Mouse (Mus musculus) adrenal gland, adult 2 months (tissue): ENCODE data around the gene Ddx41. TPM values are rescaled to one million over a fixed set of nuclear protein-coding genes. Genes with fewer than 3 reads are reported as not detected.
A peak's percentile ranks its signal among the peaks of the same experiment; 100 is the strongest.

Experiments used
- DNase-seq: peaks from one replicate; pipeline ENCODE4 v3.0.0; 2021
- polyA plus RNA-seq: library from polyadenylated mRNA; depleted of rRNA; stranded (reverse); fragments of >200 nt; gene quantifications from 2 replicates; pipeline ENCODE4 v1.2.3, GENCODE M21; 2012
- total RNA-seq, 2 experiments: library from RNA; stranded (reverse); gene quantifications; 2 replicates each; pipeline ENCODE4 v1.2.3; 2021

The Ddx41 gene
- total and polyA plus RNA-seq, 3 experiments: 44.6 to 56.6 (median 53.4) TPM

- DNase-seq: no peak
These were observed 28.6 kb downstream of the Ddx41 start for GRCm38 (mm10) chr13:55507877-55508276.

- DNase-seq: peak; percentile 28
These were observed 29.8 kb downstream of the Ddx41 start for GRCm38 (mm10) chr13:55506697-55507096.

GRCm38 (mm10) chr13:55505810-55506209 is 30.6 kb downstream of the Ddx41 start:
- no peak for DNase-seq

GRCm38 (mm10) chr13:55504390-55504789 is 32.1 kb downstream of the Ddx41 start:
- DNase-seq: no peak

- DNase-seq: no peak
These were observed 34.1 kb downstream of the Ddx41 start for GRCm38 (mm10) chr13:55502405-55502804.

GRCm38 (mm10) chr13:55500575-55500974 is 35.9 kb downstream of the Ddx41 start:
- DNase-seq: no peak

- DNase-seq: no peak
These were observed 37.6 kb downstream of the Ddx41 start for GRCm38 (mm10) chr13:55498906-55499305.

GRCm38 (mm10) chr13:55496661-55497060 is 39.8 kb downstream of the Ddx41 start:
- no peak for DNase-seq

GRCm38 (mm10) chr13:55495702-55496101 is 40.8 kb downstream of the Ddx41 start:
- no peak for DNase-seq

GRCm38 (mm10) chr13:55494883-55495621 is 41.4 kb downstream of the Ddx41 start:
- peak; percentile 56 for DNase-seq

- no peak for DNase-seq
These were observed 42.2 kb downstream of the Ddx41 start for GRCm38 (mm10) chr13:55494257-55494656.

GRCm38 (mm10) chr13:55487578-55488498 is 48.6 kb downstream of the Ddx41 start, which contains the start of gene Dbn1:
Dbn1 (minus strand) TSS chr13:55488111.
- peak; percentile 61 for DNase-seq

GRCm38 (mm10) chr13:55486916-55487577 is 49.4 kb downstream of the Ddx41 start:
- peak; percentile 51 for DNase-seq

GRCm38 (mm10) chr13:55486029-55486794 is 50.2 kb downstream of the Ddx41 start:
- DNase-seq: no peak

GRCm38 (mm10) chr13:55484520-55485088 is 51.9 kb downstream of the Ddx41 start:
- DNase-seq: no peak

- DNase-seq: no peak
These were observed 52.9 kb downstream of the Ddx41 start for GRCm38 (mm10) chr13:55483593-55483992.

- no peak for DNase-seq
These were observed 53.4 kb downstream of the Ddx41 start for GRCm38 (mm10) chr13:55483071-55483470.

GRCm38 (mm10) chr13:55482542-55482941 is 53.9 kb downstream of the Ddx41 start:
- peak; percentile 78 for DNase-seq
